Mouse (Mus musculus): ENCODE results near the gene Ica1.

- TF ChIP-seq FLI1 (IDR thresholded peaks at IDR 0.05; ENCODE audit: low read length) (no peak), GATA1 (IDR thresholded peaks at IDR 0.05; ENCODE audit: borderline replicate concordance, low read length) (no peak)
Measured at GRCm38 (mm10) chr6:8647513-8648184, 130.6 kb downstream of the Ica1 start.
